Mouse (Mus musculus): Measurements from ENCODE around the gene Rad50.

GRCm38 (mm10) chr11:53627859-53628258, 79.3 kb downstream of the Rad50 start:
- TF ChIP-seq NANOG (IDR thresholded peaks at IDR 0.05; ENCODE audit: borderline replicate concordance, low read length): no peak
- peak; percentile 84 for TF ChIP-seq CTCF (conservative IDR thresholded peaks at IDR 0.05; ENCODE audit: low read length)
